Mouse (Mus musculus) intestine, embryonic 15.5 days (tissue): ENCODE measurements around the gene Dhdds. TPM values are rescaled to one million over a fixed set of nuclear protein-coding genes. Genes with fewer than 3 reads are reported as not detected.

ENCODE experiments used
- ATAC-seq: fragments of 200-750 bp; cut with Nextera tagmentation; 2 replicates; pipeline ENCODE4 v1.8.0; 2017; ENCODE audit warnings: moderate TSS enrichment, moderate library complexity
- H3K27ac ChIP-seq: fragments of 300-500 bp; sonication (generic); 2 replicates; pipeline ENCODE4 v1.5.1; 2015; ENCODE audit warnings: mild to moderate bottlenecking, inconsistent platforms
- H3K27me3 ChIP-seq: fragments of 300-500 bp; sonication (generic); replicated peaks from 2 replicates; pipeline ENCODE4 v1.6.1; 2015; ENCODE audit warnings: inconsistent platforms
- H3K36me3 ChIP-seq: fragments of 300-500 bp; sonication (generic); 2 replicates; pipeline ENCODE4 v1.6.1; 2015; ENCODE audit warnings: inconsistent platforms
- H3K4me1 ChIP-seq: fragments of 300-500 bp; sonication (generic); replicated peaks from 2 replicates; pipeline ENCODE4 v1.6.1; 2015; ENCODE audit warnings: inconsistent platforms
- H3K4me2 ChIP-seq: fragments of 300-500 bp; sonication (generic); replicated peaks from 2 replicates; pipeline ENCODE4 v1.6.1; 2015; ENCODE audit warnings: mild to moderate bottlenecking, inconsistent platforms
- H3K4me3 ChIP-seq: fragments of 300-500 bp; sonication (generic); replicated peaks from 2 replicates; pipeline ENCODE4 v1.5.1; 2015; ENCODE audit warnings: inconsistent platforms
- H3K9ac ChIP-seq: fragments of 300-500 bp; sonication (generic); 2 replicates; pipeline ENCODE4 v1.6.1; 2015; ENCODE audit warnings: inconsistent platforms
- H3K9me3 ChIP-seq: fragments of 300-500 bp; sonication (generic); 2 replicates; pipeline ENCODE4 v1.6.1; 2016; ENCODE audit warnings: inconsistent platforms
- WGBS: fragments of 180-500 bp; shearing (Covaris S2); methylation state at CpG from one replicate; pipeline ENCODE4 v1.1.7; 2015; 5-methylcytosine and 5-hydroxymethylcytosine counted together
- polyA plus RNA-seq: library from polyadenylated mRNA; unstranded; fragments of >200 nt; fragmentation: Nextera tagmentation; extraction: Ambion mirVana; gene quantifications from 2 replicates; pipeline ENCODE4 v1.2.1, GENCODE M21; 2015

Gene Dhdds
- polyA plus RNA-seq, 1 experiment from 2014 or later: 41.9 TPM

GRCm38 (mm10) chr4:133967866-133968149 is 32.9 kb downstream of the Dhdds start:
- WGBS: under 1% methylated on average over 26 of the region's 29 CpGs
- no peaks in the 10 kb centered on the region for H3K9me3 ChIP-seq
- peaks cover 20% of the 10 kb centered on the region for H3K4me1 ChIP-seq
- H3K9ac ChIP-seq: peak overlapping the region; percentile 88
- no peaks in the 10 kb centered on the region for H3K27me3 ChIP-seq
- ATAC-seq: peak; percentile 91
- peak overlapping the region; percentile 98 for H3K27ac ChIP-seq
- H3K4me3 ChIP-seq: peak overlapping the region; percentile 63
- H3K4me2 ChIP-seq: peak overlapping the region; percentile 97
- peaks cover 32% of the 10 kb centered on the region for H3K36me3 ChIP-seq

GRCm38 (mm10) chr4:133967138-133967865 is 33.4 kb downstream of the Dhdds start:
- no peaks in the 10 kb centered on the region for H3K27me3 ChIP-seq

GRCm38 (mm10) chr4:133966271-133966940 is 34.3 kb downstream of the Dhdds start:
- H3K27me3 ChIP-seq: no peaks in the 10 kb centered on the region
- 28% methylated on average over 12 of the region's 12 CpGs for WGBS
- no peak for ATAC-seq

More at GRCm38 (mm10) chr4:133967138-133967865, 33.4 kb downstream of the Dhdds start:
- WGBS: under 1% methylated on average over 90 of the region's 101 CpGs
- Histone ChIP-seq H3K9ac (peak overlapping the region; percentile 88), H3K27ac (peak overlapping the region; percentile 98), H3K4me1 (peaks cover 20% of the 10 kb centered on the region), H3K36me3 (peaks cover 30% of the 10 kb centered on the region), H3K4me2 (peak overlapping the region; percentile 97), H3K9me3 (no peaks in the 10 kb centered on the region), H3K4me3 (peak overlapping the region; percentile 63)
- ATAC-seq: peak; percentile 85

GRCm38 (mm10) chr4:133962566-133962965 is 38.2 kb downstream of the Dhdds start:
- Histone ChIP-seq H3K9ac (no peak overlapping the region), H3K4me2 (no peak overlapping the region), H3K36me3 (peaks cover 21% of the 10 kb centered on the region), H3K9me3 (no peaks in the 10 kb centered on the region), H3K4me1 (peaks cover 7% of the 10 kb centered on the region; the same call in 1 of the 2 replicates), H3K27me3 (no peaks in the 10 kb centered on the region), H3K4me3 (no peak overlapping the region), H3K27ac (no peak overlapping the region)
- ATAC-seq: no peak
- WGBS: 79% methylated on average over 7 of the region's 7 CpGs

More at GRCm38 (mm10) chr4:133966271-133966940, 34.3 kb downstream of the Dhdds start:
- Histone ChIP-seq H3K4me1 (peaks cover 20% of the 10 kb centered on the region), H3K4me2 (peak overlapping the region; percentile 57), H3K36me3 (peaks cover 30% of the 10 kb centered on the region), H3K4me3 (peak overlapping the region; percentile 63), H3K27ac (no peak overlapping the region), H3K9me3 (no peaks in the 10 kb centered on the region), H3K9ac (peak overlapping the region; percentile 33)

GRCm38 (mm10) chr4:133958884-133959283 is 41.8 kb downstream of the Dhdds start:
- Histone ChIP-seq H3K36me3 (peaks cover 10% of the 10 kb centered on the region), H3K9ac (no peak overlapping the region), H3K9me3 (no peaks in the 10 kb centered on the region), H3K4me3 (no peak overlapping the region), H3K4me1 (no peaks in the 10 kb centered on the region), H3K4me2 (no peak overlapping the region), H3K27ac (no peak overlapping the region), H3K27me3 (no peaks in the 10 kb centered on the region)
- WGBS: 88% methylated on average over 1 of the region's 1 CpGs
- ATAC-seq: no peak

- Histone ChIP-seq H3K27ac (no peak overlapping the region), H3K4me3 (no peak overlapping the region), H3K9ac (no peak overlapping the region), H3K27me3 (no peaks in the 10 kb centered on the region), H3K9me3 (no peaks in the 10 kb centered on the region), H3K4me2 (no peak overlapping the region), H3K36me3 (no peaks in the 10 kb centered on the region), H3K4me1 (no peaks in the 10 kb centered on the region)
- ATAC-seq: no peak
- 87% methylated on average over 4 of the region's 4 CpGs for WGBS
Observed at GRCm38 (mm10) chr4:133956358-133956757, 44.4 kb downstream of the Dhdds start.

GRCm38 (mm10) chr4:133946736-133947135 is 54.0 kb downstream of the Dhdds start:
- Histone ChIP-seq H3K4me3 (no peak overlapping the region), H3K4me2 (no peak overlapping the region), H3K9me3 (no peaks in the 10 kb centered on the region), H3K27me3 (no peaks in the 10 kb centered on the region), H3K27ac (no peak overlapping the region), H3K9ac (no peak overlapping the region), H3K4me1 (no peaks in the 10 kb centered on the region), H3K36me3 (no peaks in the 10 kb centered on the region)
- WGBS: 34% methylated on average over 4 of the region's 4 CpGs
- ATAC-seq: no peak

GRCm38 (mm10) chr4:133943791-133944190 is 56.9 kb downstream of the Dhdds start:
- Histone ChIP-seq H3K9ac (no peak overlapping the region), H3K4me2 (no peak overlapping the region), H3K36me3 (no peaks in the 10 kb centered on the region), H3K9me3 (no peaks in the 10 kb centered on the region), H3K4me3 (no peak overlapping the region), H3K4me1 (no peaks in the 10 kb centered on the region), H3K27me3 (no peaks in the 10 kb centered on the region), H3K27ac (no peak overlapping the region)
- no peak for ATAC-seq
- WGBS: 73% methylated on average over 3 of the region's 3 CpGs

GRCm38 (mm10) chr4:133942679-133943078 is 58.0 kb downstream of the Dhdds start:
- no peak overlapping the region for H3K27ac ChIP-seq

GRCm38 (mm10) chr4:133941576-133941975 is 59.1 kb downstream of the Dhdds start:
- Histone ChIP-seq H3K4me3 (no peak overlapping the region), H3K9me3 (no peaks in the 10 kb centered on the region), H3K4me2 (no peak overlapping the region), H3K9ac (no peak overlapping the region), H3K27me3 (no peaks in the 10 kb centered on the region), H3K36me3 (no peaks in the 10 kb centered on the region), H3K4me1 (no peaks in the 10 kb centered on the region), H3K27ac (no peak overlapping the region)
- 30% methylated on average over 3 of the region's 3 CpGs for WGBS
- ATAC-seq: no peak

More at GRCm38 (mm10) chr4:133942679-133943078, 58.0 kb downstream of the Dhdds start:
- no peaks in the 10 kb centered on the region for H3K36me3 ChIP-seq
- no peak for ATAC-seq
- no peaks in the 10 kb centered on the region for H3K27me3 ChIP-seq
- H3K4me2 ChIP-seq: no peak overlapping the region
- H3K4me1 ChIP-seq: no peaks in the 10 kb centered on the region
- H3K9me3 ChIP-seq: no peaks in the 10 kb centered on the region
- H3K4me3 ChIP-seq: no peak overlapping the region
- 93% methylated on average over 4 of the region's 4 CpGs for WGBS
- no peak overlapping the region for H3K9ac ChIP-seq

GRCm38 (mm10) chr4:133940386-133941260 is 60.1 kb downstream of the Dhdds start:
- ATAC-seq: no peak
- no peaks in the 10 kb centered on the region for H3K9me3 ChIP-seq

GRCm38 (mm10) chr4:133938077-133938476 is 62.6 kb downstream of the Dhdds start:
- no peak overlapping the region for H3K4me2 ChIP-seq

More at GRCm38 (mm10) chr4:133940386-133941260, 60.1 kb downstream of the Dhdds start:
- H3K4me3 ChIP-seq: no peak overlapping the region
- H3K9ac ChIP-seq: no peak overlapping the region
- no peaks in the 10 kb centered on the region for H3K27me3 ChIP-seq
- 72% methylated on average over 13 of the region's 13 CpGs for WGBS
- no peaks in the 10 kb centered on the region for H3K36me3 ChIP-seq
- no peak overlapping the region for H3K4me2 ChIP-seq
- H3K27ac ChIP-seq: no peak overlapping the region
- no peaks in the 10 kb centered on the region for H3K4me1 ChIP-seq

More at GRCm38 (mm10) chr4:133938077-133938476, 62.6 kb downstream of the Dhdds start:
- ATAC-seq: no peak
- Histone ChIP-seq H3K27ac (no peak overlapping the region), H3K4me1 (no peaks in the 10 kb centered on the region), H3K9me3 (no peaks in the 10 kb centered on the region), H3K4me3 (no peak overlapping the region), H3K36me3 (no peaks in the 10 kb centered on the region), H3K9ac (no peak overlapping the region), H3K27me3 (no peaks in the 10 kb centered on the region)
- WGBS: 43% methylated on average over 2 of the region's 2 CpGs
